Mouse (Mus musculus): ENCODE measurements around the gene Idua. TPM values are rescaled to one million over a fixed set of nuclear protein-coding genes. Genes with fewer than 3 reads are reported as not detected.
"Not testable (repeated sequence)": the region's sequence is repeated elsewhere in the genome, so short reads cannot be mapped to it uniquely, and the experiment has no call there.

Idua gene
- polyA plus RNA-seq (2015; fragmentation: Nextera tagmentation; extraction: Ambion mirVana): 11.3 and 11.9 TPM in 2 replicates

DNA sequence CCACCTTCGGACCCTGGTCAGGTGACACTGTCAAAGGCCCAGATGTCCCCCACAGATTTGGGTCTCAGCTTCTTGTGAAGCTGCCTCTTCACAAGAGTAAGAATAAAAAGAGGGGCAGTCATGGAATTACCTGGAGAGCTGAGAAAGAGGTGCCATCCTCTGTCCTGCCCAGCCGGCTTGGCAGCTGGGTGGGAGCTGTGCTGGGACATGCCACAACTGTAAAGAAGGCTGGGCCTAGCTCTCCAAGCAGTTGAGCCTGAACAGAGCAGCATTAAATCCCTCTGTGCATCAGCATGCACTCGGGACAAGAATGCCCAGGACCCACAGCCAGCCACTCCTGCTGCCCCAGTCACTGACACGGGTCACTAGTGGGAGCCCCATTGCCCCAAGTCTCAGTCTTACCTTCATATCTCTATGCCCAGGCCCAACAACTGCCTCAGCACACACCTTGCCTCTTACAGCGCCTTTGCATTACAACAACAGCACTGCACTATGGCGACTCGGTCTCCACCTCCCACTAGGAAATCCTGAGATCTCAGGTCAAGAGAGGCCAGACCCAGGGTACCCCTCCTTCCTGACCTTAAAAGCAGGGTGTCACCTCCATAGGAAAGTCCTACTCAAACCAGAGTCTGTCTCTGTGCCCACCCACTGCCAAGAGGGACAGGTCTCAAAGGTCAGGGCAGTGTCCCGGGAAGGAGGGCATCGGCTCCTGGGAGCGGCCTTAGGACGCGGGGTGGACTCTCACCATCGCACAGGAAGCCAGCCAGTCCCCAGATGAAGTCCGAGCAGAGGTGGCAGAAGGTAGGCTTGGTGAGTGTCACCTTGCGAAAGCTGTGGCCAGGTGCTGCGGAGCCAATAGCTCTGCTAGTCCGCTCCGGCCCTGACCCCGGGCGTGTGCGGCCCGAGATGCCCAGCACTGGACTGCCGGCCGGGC lies at the start of gene Idua:
Gene Idua, plus strand, starts transcription at position 634 of the 934 bp plus-strand sequence.
- WGBS: 9% methylated on average over 24 of the region's 24 CpGs
- H3K27ac ChIP-seq (ENCODE audit: low read length): peak within 1 kb of the TSS; percentile 44
- ATAC-seq: peak; percentile 71
- no peaks in the 10 kb centered on the region for H3K9me3 ChIP-seq (ENCODE audit: control insufficient read depth, low read length)
- H3K36me3 ChIP-seq (ENCODE audit: control insufficient read depth, insufficient read depth, low read length): peaks cover 7% of the 10 kb centered on the region; the same call in 1 of the 2 replicates
- no peaks in the 10 kb centered on the region for H3K27me3 ChIP-seq (replicated peaks; ENCODE audit: control insufficient read depth, insufficient read depth, low read length)
- H3K4me1 ChIP-seq (ENCODE audit: control insufficient read depth, insufficient read depth, low read length): peaks cover 12% of the 10 kb centered on the region
- peak within 1 kb of the TSS; percentile 96 for H3K9ac ChIP-seq (ENCODE audit: low read depth, low read length)
- H3K4me3 ChIP-seq (ENCODE audit: low read length): peak within 1 kb of the TSS; percentile 92
- peak within 1 kb of the TSS; percentile 86 for H3K4me2 ChIP-seq (ENCODE audit: low read depth, low read length)

DNA sequence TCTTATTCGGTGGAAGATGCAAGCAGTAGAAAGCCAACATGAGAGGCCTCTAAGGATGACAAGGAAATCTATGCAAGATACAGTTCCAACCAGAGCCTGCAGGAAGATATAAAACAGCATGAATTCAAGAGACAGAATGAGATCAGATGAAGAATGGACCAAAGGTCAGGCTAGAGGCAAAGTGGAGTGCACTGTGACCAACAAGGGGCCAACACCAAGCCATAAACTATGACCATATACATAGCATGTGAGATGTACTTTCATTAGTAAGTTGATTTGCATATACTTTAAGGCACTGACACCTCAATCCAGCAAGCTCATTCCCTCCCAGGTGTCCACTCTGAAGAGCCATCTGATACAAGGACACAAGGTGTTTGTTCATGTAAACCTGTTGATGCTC lies 49.7 kb upstream of the Idua start:
- ATAC-seq: peak; percentile 56; the same call in 1 of the 2 replicates
- Histone ChIP-seq H3K9me3 (ENCODE audit: control insufficient read depth, low read length) (no peaks in the 10 kb centered on the region), H3K4me1 (ENCODE audit: control insufficient read depth, insufficient read depth, low read length) (no peaks in the 10 kb centered on the region), H3K36me3 (ENCODE audit: control insufficient read depth, insufficient read depth, low read length) (peaks cover 32% of the 10 kb centered on the region), H3K9ac (ENCODE audit: low read depth, low read length) (no peak overlapping the region), H3K27ac (ENCODE audit: low read length) (peak overlapping the region; percentile 2; the same call in 1 of the 2 replicates), H3K27me3 (replicated peaks; ENCODE audit: control insufficient read depth, insufficient read depth, low read length) (no peaks in the 10 kb centered on the region), H3K4me2 (ENCODE audit: low read depth, low read length) (no peak overlapping the region), H3K4me3 (ENCODE audit: low read length) (no peak overlapping the region)
- WGBS: 86% methylated on average over 1 of the region's 1 CpGs

DNA sequence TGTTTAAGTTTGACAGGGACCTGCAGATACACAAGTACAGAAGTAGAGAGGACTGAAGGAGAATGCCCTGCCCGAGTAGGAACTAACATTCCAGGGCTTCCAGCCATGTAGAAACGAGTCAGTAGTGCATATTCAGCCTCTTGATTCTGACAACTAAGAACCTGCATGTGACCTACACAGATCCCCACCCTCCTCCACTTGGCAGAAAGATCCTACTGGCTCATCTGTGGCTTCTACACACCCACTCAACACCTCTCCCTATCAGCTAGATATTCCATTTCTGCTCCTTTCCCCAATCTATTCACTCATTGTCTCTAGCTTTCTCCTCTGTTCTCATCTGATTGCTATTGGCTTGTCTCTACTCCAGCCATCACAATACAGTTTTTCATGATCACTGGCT lies 38.3 kb upstream of the Idua start:
- H3K27me3 ChIP-seq (replicated peaks; ENCODE audit: control insufficient read depth, insufficient read depth, low read length): no peaks in the 10 kb centered on the region
- no peak for ATAC-seq
- no peaks in the 10 kb centered on the region; the same call in 1 of the 2 replicates for H3K4me1 ChIP-seq (ENCODE audit: control insufficient read depth, insufficient read depth, low read length)
- H3K4me2 ChIP-seq (ENCODE audit: low read depth, low read length): no peak overlapping the region
- no peak overlapping the region for H3K4me3 ChIP-seq (ENCODE audit: low read length)
- H3K36me3 ChIP-seq (ENCODE audit: control insufficient read depth, insufficient read depth, low read length): 0 out of 2 replicates have a peak, but pooled peaks cover 10% of the 10 kb centered on the region
- H3K27ac ChIP-seq (ENCODE audit: low read length): no peak overlapping the region
- no peaks in the 10 kb centered on the region for H3K9me3 ChIP-seq (ENCODE audit: control insufficient read depth, low read length)
- WGBS: 72% methylated on average over 2 of the region's 2 CpGs
- H3K9ac ChIP-seq (ENCODE audit: low read depth, low read length): no peak overlapping the region

DNA sequence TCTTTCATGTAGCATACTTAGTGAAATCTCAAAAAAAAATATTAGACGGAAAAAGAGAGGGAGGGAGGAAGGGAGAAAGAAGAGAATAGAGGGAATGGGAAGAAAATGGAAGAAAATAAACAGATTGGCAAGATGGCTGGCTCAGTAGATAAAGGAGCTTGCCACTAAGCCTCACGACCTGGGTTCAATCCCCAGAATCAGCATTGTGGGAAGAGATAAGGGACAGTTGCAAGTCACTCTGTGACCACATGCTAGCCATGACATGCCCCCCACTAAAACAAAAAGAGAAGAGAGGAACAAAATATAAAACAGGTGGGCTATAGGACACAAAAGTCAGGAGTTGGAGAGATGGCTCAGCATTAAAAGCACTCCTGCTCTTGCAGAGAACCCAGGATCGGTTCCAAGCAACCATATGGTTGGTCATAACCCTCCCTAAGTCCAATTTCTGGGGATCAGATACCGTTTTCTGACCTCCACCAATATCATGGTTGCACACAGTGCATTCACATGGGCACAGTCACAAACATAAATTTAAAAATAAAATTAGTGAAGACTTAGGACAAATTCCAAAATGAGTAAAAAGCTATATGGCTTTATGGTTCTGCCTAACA lies 34.0 kb upstream of the Idua start:
- H3K4me1 ChIP-seq (ENCODE audit: control insufficient read depth, insufficient read depth, low read length): peaks cover 18% of the 10 kb centered on the region
- H3K36me3 ChIP-seq (ENCODE audit: control insufficient read depth, insufficient read depth, low read length): 0 out of 2 replicates have a peak, but pooled peaks cover 6% of the 10 kb centered on the region
- H3K4me2 ChIP-seq (ENCODE audit: low read depth, low read length): no peak overlapping the region
- no peak for ATAC-seq
- no peaks in the 10 kb centered on the region for H3K9me3 ChIP-seq (ENCODE audit: control insufficient read depth, low read length)
- H3K27me3 ChIP-seq (replicated peaks; ENCODE audit: control insufficient read depth, insufficient read depth, low read length): no peaks in the 10 kb centered on the region
- no peak overlapping the region for H3K9ac ChIP-seq (ENCODE audit: low read depth, low read length)
- H3K27ac ChIP-seq (ENCODE audit: low read length): no peak overlapping the region
- WGBS: 81% methylated on average over 4 of the region's 4 CpGs
- no peak overlapping the region for H3K4me3 ChIP-seq (ENCODE audit: low read length)

DNA sequence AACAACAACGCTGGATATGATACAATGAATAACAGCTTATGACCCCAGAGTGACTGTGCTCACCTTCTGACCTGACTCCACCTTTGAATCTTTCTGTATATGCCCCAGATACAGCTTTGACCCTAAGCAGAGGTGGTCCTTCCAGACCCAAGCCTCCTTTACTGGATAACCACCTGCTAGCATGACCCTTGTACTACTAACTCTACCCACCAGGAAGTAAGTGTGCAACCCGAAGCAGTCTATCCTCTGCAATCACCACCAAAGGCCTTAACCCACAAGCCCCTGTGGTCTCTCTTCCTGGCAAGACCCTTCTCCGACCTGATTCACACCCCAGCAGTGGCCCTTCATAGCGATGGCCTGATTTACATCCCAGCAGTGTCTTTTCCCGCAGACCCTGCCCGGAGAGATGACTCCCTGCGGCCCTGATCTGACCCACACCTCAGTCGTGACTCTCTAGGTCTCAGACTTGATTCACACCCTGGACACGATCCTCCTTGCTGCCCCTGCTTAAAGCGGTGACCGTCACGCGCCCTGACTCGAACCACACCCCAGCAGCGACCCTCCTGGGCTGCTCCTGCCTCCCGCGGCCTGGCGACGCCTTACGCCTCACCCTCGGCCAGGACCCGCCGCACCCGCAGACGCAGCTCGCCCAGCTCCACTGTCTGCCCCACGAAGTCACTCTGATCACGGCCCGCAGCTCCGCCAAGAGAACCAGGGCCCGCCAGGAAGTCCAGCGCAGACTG lies 31.1 kb upstream of the Idua start:
- Histone ChIP-seq H3K27me3 (replicated peaks; ENCODE audit: control insufficient read depth, insufficient read depth, low read length) (no peaks in the 10 kb centered on the region), H3K36me3 (ENCODE audit: control insufficient read depth, insufficient read depth, low read length) (no peaks in the 10 kb centered on the region), H3K4me3 (ENCODE audit: low read length) (peak overlapping the region; percentile 97), H3K4me2 (ENCODE audit: low read depth, low read length) (peak overlapping the region; percentile 57), H3K27ac (ENCODE audit: low read length) (peak overlapping the region; percentile 92), H3K9me3 (ENCODE audit: control insufficient read depth, low read length) (no peaks in the 10 kb centered on the region), H3K9ac (ENCODE audit: low read depth, low read length) (peak overlapping the region; percentile 99), H3K4me1 (ENCODE audit: control insufficient read depth, insufficient read depth, low read length) (peaks cover 18% of the 10 kb centered on the region)
- ATAC-seq: peak; percentile 87
- WGBS: 2% methylated on average over 32 of the region's 32 CpGs

DNA sequence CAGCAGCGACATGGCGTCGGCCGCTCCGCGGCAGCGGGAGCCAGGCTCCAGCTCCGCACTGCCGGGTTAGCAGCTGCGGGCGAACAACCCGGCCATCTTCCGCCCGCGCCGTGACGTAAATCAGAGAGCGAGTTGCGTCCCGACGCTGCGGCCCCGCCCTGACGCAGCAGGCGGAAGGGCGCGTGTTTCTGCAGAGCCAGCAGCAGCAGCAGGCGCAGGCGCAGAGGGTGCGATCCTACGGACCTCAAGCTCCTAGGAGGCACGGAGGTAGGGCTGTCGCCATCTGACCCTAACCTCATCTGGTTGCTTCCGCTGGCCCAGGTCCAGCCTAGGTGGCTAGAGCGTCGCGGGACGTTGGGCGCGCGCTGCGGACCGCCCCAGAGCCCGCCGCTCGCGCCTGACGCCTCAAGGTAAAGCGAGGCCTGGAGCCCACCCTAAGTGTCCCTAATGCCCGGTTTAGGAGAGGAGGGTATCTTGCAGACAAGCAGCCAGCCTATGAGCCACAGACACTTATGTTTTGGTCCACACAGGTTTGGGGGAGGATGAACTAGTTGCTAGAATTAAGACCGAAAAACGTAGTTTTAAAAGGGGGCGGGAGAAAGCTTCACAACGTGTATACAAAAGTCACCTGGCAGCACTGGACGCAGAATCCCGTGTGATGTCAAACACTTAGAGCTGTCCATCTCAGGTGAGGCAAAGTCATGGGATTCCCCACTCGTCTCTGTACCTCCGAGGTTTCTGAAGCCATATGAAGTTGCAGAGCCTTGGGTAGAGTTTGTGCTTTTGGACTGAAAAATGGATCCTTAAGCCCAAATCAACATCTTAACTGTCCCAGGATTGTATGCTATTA lies 30.3 kb upstream of the Idua start, which contains the start of the genes Gak and Tmem175:
Gene Gak, minus strand, starts transcription at position 122 of the 850 bp plus-strand sequence.
Gene Tmem175, plus strand, starts transcription at position 137 of the 850 bp plus-strand sequence.
- H3K4me2 ChIP-seq (ENCODE audit: low read depth, low read length): peak within 1 kb of the TSS; percentile 70
- H3K4me1 ChIP-seq (ENCODE audit: control insufficient read depth, insufficient read depth, low read length): peaks cover 18% of the 10 kb centered on the region
- H3K9ac ChIP-seq (ENCODE audit: low read depth, low read length): peak within 1 kb of the TSS; percentile 99
- no peaks in the 10 kb centered on the region for H3K27me3 ChIP-seq (replicated peaks; ENCODE audit: control insufficient read depth, insufficient read depth, low read length)
- H3K4me3 ChIP-seq (ENCODE audit: low read length): peak within 1 kb of the TSS; percentile 97
- H3K9me3 ChIP-seq (ENCODE audit: control insufficient read depth, low read length): no peaks in the 10 kb centered on the region
- H3K27ac ChIP-seq (ENCODE audit: low read length): peak within 1 kb of the TSS; percentile 92
- under 1% methylated on average over 58 of the region's 58 CpGs for WGBS
- peak; percentile 96 for ATAC-seq
- no peaks in the 10 kb centered on the region for H3K36me3 ChIP-seq (ENCODE audit: control insufficient read depth, insufficient read depth, low read length)

DNA sequence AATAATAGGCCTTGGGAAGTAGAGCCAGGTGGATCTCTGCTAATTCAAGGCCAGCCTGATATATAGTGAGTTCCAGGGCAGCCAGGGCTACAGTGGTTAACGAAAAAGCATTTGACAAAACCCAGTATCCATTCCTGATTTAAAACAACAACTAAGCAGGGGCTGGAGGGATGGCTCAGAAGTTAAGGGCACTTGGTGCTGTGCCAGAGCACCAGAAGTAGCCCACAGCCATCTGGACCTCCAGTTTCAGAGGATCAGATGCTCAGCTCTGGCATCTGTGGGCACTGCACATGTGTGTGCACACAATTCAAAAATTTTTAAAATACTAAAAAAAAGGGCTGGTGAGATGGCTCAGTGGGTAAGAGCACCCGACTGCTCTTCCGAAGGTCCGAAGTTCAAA lies 26.5 kb upstream of the Idua start:
- no peak overlapping the region for H3K4me3 ChIP-seq (ENCODE audit: low read length)
- H3K9me3 ChIP-seq (ENCODE audit: control insufficient read depth, low read length): no peaks in the 10 kb centered on the region
- H3K9ac ChIP-seq (ENCODE audit: low read depth, low read length): no peak overlapping the region
- 85% methylated on average over 4 of the region's 4 CpGs for WGBS
- no peak overlapping the region for H3K4me2 ChIP-seq (ENCODE audit: low read depth, low read length)
- H3K4me1 ChIP-seq (ENCODE audit: control insufficient read depth, insufficient read depth, low read length): peaks cover 2% of the 10 kb centered on the region; the same call in 1 of the 2 replicates
- H3K27me3 ChIP-seq (replicated peaks; ENCODE audit: control insufficient read depth, insufficient read depth, low read length): no peaks in the 10 kb centered on the region
- H3K27ac ChIP-seq (ENCODE audit: low read length): no peak overlapping the region
- no peak for ATAC-seq
- H3K36me3 ChIP-seq (ENCODE audit: control insufficient read depth, insufficient read depth, low read length): no peaks in the 10 kb centered on the region

DNA sequence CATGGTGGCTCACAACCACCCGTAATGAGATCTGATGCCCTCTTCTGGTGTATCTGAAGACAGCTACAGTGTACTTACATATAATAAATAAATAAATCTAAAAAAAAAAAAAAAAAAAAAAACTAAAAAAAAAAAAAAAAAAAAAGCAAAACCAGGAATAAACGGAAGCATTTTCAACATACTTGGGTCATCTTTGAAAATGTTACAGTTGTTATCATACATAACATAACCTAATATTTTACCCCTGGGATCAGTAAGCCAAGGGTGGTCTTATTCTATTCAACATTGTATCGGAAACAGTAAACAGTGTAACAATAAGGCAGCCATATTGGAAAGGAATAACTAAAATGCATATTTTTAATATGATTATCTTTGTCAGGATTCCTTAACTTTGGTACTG lies 26.0 kb upstream of the Idua start:
- not testable (repeated sequence) for H3K4me3 ChIP-seq (ENCODE audit: low read length); H3K27ac ChIP-seq (ENCODE audit: low read length); H3K9ac ChIP-seq (ENCODE audit: low read depth, low read length); ATAC-seq; H3K4me2 ChIP-seq (ENCODE audit: low read depth, low read length); H3K27me3 ChIP-seq (replicated peaks; ENCODE audit: control insufficient read depth, insufficient read depth, low read length); H3K9me3 ChIP-seq (ENCODE audit: control insufficient read depth, low read length); H3K4me1 ChIP-seq (ENCODE audit: control insufficient read depth, insufficient read depth, low read length); H3K36me3 ChIP-seq (ENCODE audit: control insufficient read depth, insufficient read depth, low read length)
- 90% methylated on average over 2 of the region's 3 CpGs for WGBS
